Mouse (Mus musculus): ENCODE data around the gene Robo1. TPM values are rescaled to one million over a fixed set of nuclear protein-coding genes. Genes with fewer than 3 reads are reported as not detected.

Gene Robo1
- polyA plus RNA-seq, 1 experiment: 74.4 TPM

DNA sequence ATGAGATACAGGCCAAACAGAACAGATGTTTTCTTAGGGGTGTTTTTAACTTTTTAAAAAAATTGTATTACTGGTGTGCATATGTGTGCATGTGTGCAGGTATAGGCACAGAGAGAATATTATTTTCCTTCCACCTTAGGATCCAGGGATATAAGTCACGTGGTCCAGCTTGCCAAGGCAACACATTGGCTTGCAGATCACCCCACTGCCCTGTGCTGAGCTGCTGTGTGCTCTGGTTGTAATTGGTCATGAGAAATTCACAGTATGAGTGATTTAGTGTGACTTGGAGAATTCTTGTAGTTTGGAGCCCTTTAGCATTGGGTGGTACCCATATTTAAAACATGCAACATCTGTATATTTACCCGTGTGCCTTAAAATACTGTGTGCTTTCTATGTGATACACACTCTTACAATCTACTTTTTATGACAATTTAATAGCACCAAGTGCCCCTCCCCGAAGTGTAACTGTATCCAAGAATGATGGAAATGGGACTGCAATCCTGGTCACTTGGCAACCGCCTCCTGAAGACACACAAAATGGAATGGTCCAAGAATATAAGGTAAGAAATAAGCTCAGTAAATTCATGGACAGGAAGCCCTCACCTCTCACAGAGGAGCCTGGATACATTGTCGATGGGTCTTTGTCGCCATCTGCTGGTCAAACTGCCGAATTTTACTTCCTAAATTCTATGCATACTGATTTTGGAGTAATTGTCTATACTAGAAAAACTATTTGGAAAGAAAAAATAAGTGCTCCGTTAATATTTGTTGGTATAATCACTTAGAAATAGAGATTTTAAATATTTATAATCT lies 671.5 kb downstream of the Robo1 start:
- Histone ChIP-seq H3K4me1 (ENCODE audit: control insufficient read depth, insufficient read depth, low read length) (0 out of 2 replicates have a peak, but pooled peaks cover 2% of the 10 kb centered on the region), H3K27ac (ENCODE audit: insufficient read depth, low read depth, low read length) (no peak overlapping the region), H3K4me3 (ENCODE audit: insufficient read depth, low read depth, low read length) (no peak overlapping the region)
- WGBS: 21% methylated on average over 8 of the region's 8 CpGs
- TF ChIP-seq POLR2A (IDR thresholded peaks at IDR 0.05; ENCODE audit: insufficient read depth, low read depth, low read length): no peak
- no peak for TF ChIP-seq CTCF (IDR thresholded peaks at IDR 0.05; ENCODE audit: insufficient read depth, low read depth, low read length)

GRCm38 (mm10) chr16:72990376-72991167 lies 682.5 kb downstream of the Robo1 start:
- WGBS: 91% methylated on average over 21 of the region's 21 CpGs
- no peak overlapping the region for H3K4me3 ChIP-seq (ENCODE audit: insufficient read depth, low read depth, low read length)
- TF ChIP-seq CTCF (IDR thresholded peaks at IDR 0.05; ENCODE audit: insufficient read depth, low read depth, low read length) (no peak), POLR2A (IDR thresholded peaks at IDR 0.05; ENCODE audit: insufficient read depth, low read depth, low read length) (no peak)
- no peaks in the 10 kb centered on the region for H3K4me1 ChIP-seq (ENCODE audit: control insufficient read depth, insufficient read depth, low read length)
- H3K27ac ChIP-seq (ENCODE audit: insufficient read depth, low read depth, low read length): no peak overlapping the region

DNA sequence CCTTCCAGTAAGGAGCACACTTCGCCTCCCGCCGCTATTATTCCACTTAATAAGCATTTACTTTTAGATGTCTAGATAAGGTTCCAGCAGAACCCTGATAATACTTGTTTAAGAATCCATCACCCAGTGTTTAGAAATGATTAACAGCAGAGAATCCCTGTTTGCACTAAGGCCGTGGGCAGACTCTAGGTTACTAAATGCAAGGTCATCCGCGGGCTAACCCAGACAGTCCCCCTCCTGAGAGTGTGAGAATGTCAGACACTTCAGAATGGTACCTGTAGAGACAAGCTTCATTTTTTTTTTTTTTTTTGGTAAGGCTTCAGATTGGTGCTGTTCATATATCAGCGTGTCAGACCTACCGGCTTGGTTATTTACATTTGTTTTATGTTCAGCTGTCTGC lies 685.1 kb downstream of the Robo1 start:
- Histone ChIP-seq H3K4me3 (ENCODE audit: insufficient read depth, low read depth, low read length) (no peak overlapping the region), H3K4me1 (ENCODE audit: control insufficient read depth, insufficient read depth, low read length) (no peaks in the 10 kb centered on the region), H3K27ac (ENCODE audit: insufficient read depth, low read depth, low read length) (no peak overlapping the region)
- 67% methylated on average over 8 of the region's 8 CpGs for WGBS
- TF ChIP-seq CTCF (IDR thresholded peaks at IDR 0.05; ENCODE audit: insufficient read depth, low read depth, low read length) (no peak), POLR2A (IDR thresholded peaks at IDR 0.05; ENCODE audit: insufficient read depth, low read depth, low read length) (no peak)

DNA sequence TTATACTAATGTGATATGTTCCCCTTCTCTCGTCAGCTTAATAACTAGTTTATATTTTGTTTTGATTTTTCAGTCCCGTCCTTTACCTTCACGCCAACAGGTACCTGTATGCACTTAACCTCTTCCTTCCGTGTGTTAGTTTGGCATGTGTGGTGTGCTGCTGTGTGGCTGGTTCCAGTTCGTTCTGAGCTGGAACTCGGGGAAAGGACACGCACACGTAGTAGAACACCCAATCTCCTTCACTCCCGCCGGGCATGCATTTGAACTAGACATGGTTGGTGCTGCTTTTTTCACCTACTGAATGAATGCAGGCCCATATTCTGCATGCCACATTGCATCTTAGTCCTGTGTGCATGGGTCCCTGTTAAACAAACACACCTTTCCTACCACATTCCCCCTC lies 685.5 kb downstream of the Robo1 start:
- TF ChIP-seq POLR2A (IDR thresholded peaks at IDR 0.05; ENCODE audit: insufficient read depth, low read depth, low read length): no peak
- TF ChIP-seq CTCF (IDR thresholded peaks at IDR 0.05; ENCODE audit: insufficient read depth, low read depth, low read length): no peak
- 90% methylated on average over 10 of the region's 10 CpGs for WGBS

GRCm38 (mm10) chr16:72995251-72995954 lies 687.3 kb downstream of the Robo1 start:
- Histone ChIP-seq H3K27ac (ENCODE audit: insufficient read depth, low read depth, low read length) (no peak overlapping the region), H3K4me1 (ENCODE audit: control insufficient read depth, insufficient read depth, low read length) (no peaks in the 10 kb centered on the region), H3K4me3 (ENCODE audit: insufficient read depth, low read depth, low read length) (no peak overlapping the region)
- TF ChIP-seq POLR2A (IDR thresholded peaks at IDR 0.05; ENCODE audit: insufficient read depth, low read depth, low read length): no peak
- WGBS: 16% methylated on average over 8 of the region's 8 CpGs

More for the DNA sequence above, 685.5 kb downstream of the Robo1 start:
- Histone ChIP-seq H3K27ac (ENCODE audit: insufficient read depth, low read depth, low read length) (no peak overlapping the region), H3K4me3 (ENCODE audit: insufficient read depth, low read depth, low read length) (no peak overlapping the region), H3K4me1 (ENCODE audit: control insufficient read depth, insufficient read depth, low read length) (no peaks in the 10 kb centered on the region)

DNA sequence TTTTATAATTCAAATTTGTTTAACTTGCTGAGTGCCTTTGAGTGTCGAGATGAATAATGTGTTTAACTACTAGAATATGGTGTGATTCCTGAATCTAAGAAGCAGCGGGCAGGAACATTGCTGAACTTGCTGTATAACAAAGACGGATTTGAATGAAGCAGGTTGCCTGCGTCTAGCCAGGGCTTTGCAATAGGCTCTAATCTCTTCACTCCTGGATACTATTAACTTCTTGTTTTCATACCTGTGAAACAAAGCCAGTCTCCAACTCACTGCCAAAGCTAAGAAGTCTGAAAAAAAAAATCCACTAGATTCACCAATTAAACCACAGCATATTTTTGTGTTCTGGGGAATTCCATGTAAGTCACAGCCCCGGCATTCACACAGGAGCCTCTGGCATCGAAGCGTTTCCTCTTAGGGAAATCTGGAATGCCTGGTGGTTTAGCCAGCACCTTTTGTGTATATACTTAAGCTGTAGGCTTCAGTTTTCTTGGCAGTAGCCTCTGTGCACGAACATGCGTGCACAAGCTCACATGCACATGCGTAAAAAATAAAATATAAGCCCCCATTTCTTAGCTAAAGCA lies 687.9 kb downstream of the Robo1 start:
- Histone ChIP-seq H3K4me1 (ENCODE audit: control insufficient read depth, insufficient read depth, low read length) (no peaks in the 10 kb centered on the region), H3K27ac (ENCODE audit: insufficient read depth, low read depth, low read length) (no peak overlapping the region), H3K4me3 (ENCODE audit: insufficient read depth, low read depth, low read length) (no peak overlapping the region)
- WGBS: 71% methylated on average over 10 of the region's 10 CpGs
- TF ChIP-seq POLR2A (IDR thresholded peaks at IDR 0.05; ENCODE audit: insufficient read depth, low read depth, low read length): no peak
- TF ChIP-seq CTCF (IDR thresholded peaks at IDR 0.05; ENCODE audit: insufficient read depth, low read depth, low read length): no peak

DNA sequence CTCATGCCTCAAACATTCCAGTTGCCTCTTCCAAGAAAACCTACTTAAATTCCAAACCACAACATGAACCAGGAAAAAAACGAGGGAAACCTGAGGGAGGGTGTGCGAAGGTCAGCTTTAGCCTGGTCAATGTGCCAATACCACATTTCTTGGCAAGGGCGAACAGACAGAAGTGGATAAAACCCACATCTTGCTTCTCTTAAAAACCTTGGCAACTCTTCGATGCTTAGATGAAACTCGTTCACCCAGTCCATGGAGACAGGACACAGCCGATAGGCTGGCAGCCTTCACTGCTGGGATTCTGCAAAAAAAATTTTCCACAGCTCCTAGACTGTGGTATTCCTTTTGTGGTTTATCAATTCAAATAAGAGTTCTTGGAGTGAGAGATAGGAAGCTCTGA lies 690.6 kb downstream of the Robo1 start:
- WGBS: 76% methylated on average over 6 of the region's 6 CpGs
- no peak overlapping the region for H3K27ac ChIP-seq (ENCODE audit: insufficient read depth, low read depth, low read length)

DNA sequence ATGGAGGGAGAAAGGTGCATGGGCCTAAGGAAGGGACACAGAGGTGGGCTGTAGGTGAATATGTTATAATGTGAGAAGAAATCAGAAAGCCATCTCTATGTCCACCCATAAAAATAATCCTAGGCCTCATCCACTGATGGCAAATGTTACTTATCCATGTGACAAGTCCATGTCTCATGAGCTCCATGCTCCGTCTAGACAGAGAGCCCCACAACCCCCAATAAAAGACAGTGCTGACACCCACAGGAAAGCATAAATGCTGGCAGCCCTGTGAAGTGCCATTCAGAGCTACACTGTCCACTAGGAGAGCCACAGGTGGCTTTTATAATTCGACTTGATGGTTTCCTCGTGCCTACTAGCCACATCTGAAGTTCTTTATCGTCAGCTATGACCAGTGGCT lies 694.6 kb downstream of the Robo1 start:
- no peak overlapping the region for H3K27ac ChIP-seq (ENCODE audit: insufficient read depth, low read depth, low read length)
- 94% methylated on average over 4 of the region's 4 CpGs for WGBS
- H3K4me3 ChIP-seq (ENCODE audit: insufficient read depth, low read depth, low read length): no peak overlapping the region
- no peak for TF ChIP-seq CTCF (IDR thresholded peaks at IDR 0.05; ENCODE audit: insufficient read depth, low read depth, low read length)
- TF ChIP-seq POLR2A (IDR thresholded peaks at IDR 0.05; ENCODE audit: insufficient read depth, low read depth, low read length): no peak
- 0 out of 2 replicates have a peak, but pooled peaks cover 4% of the 10 kb centered on the region for H3K4me1 ChIP-seq (ENCODE audit: control insufficient read depth, insufficient read depth, low read length)

More for the DNA sequence above, 690.6 kb downstream of the Robo1 start:
- TF ChIP-seq CTCF (IDR thresholded peaks at IDR 0.05; ENCODE audit: insufficient read depth, low read depth, low read length) (no peak), POLR2A (IDR thresholded peaks at IDR 0.05; ENCODE audit: insufficient read depth, low read depth, low read length) (no peak)
- Histone ChIP-seq H3K4me3 (ENCODE audit: insufficient read depth, low read depth, low read length) (no peak overlapping the region), H3K4me1 (ENCODE audit: control insufficient read depth, insufficient read depth, low read length) (no peaks in the 10 kb centered on the region)
